Mouse (Mus musculus) intestine, embryonic 14.5 days (tissue): ENCODE data around the gene Gm49333. TPM values are rescaled to one million over a fixed set of nuclear protein-coding genes. Genes with fewer than 3 reads are reported as not detected.
A peak's percentile ranks its signal among the peaks of the same experiment; 100 is the strongest.
"Not testable (repeated sequence)": the region's sequence is repeated elsewhere in the genome, so short reads cannot be mapped to it uniquely, and the experiment has no call there.

ENCODE experiments used
- ATAC-seq: fragments of 200-750 bp; cut with Nextera tagmentation; replicated peaks from 2 replicates; pipeline ENCODE4 v1.8.0; 2017; ENCODE audit warnings: low read depth, moderate number of reproducible peaks, moderate TSS enrichment, moderate library complexity; ENCODE audit not compliant: low FRiP score, low TSS enrichment
- DNase-seq: peaks from one replicate; pipeline ENCODE4 v3.0.0-alpha.2; 2018; ENCODE audit warnings: low spot score
- H3K27ac ChIP-seq: fragments of 300-500 bp; sonication (generic); 2 replicates; pipeline ENCODE4 v1.5.1; 2014; ENCODE audit warnings: low read depth, mild to moderate bottlenecking, control low read depth
- H3K27me3 ChIP-seq: fragments of 300-500 bp; sonication (generic); replicated peaks from 2 replicates; pipeline ENCODE4 v1.6.1; 2014; ENCODE audit warnings: low read length, control low read depth; ENCODE audit not compliant: control insufficient read depth, insufficient read depth
- H3K36me3 ChIP-seq: fragments of 300-500 bp; sonication (generic); 2 replicates; pipeline ENCODE4 v1.6.1; 2014; ENCODE audit warnings: low read length, control low read depth; ENCODE audit not compliant: control insufficient read depth, insufficient read depth
- H3K4me1 ChIP-seq: fragments of 300-500 bp; sonication (generic); replicated peaks from 2 replicates; pipeline ENCODE4 v1.6.1; 2014; ENCODE audit warnings: low read length, control low read depth, mixed read lengths; ENCODE audit not compliant: control insufficient read depth, insufficient read depth
- H3K4me2 ChIP-seq: fragments of 300-500 bp; sonication (generic); 2 replicates; pipeline ENCODE4 v1.6.1; 2014; ENCODE audit warnings: low read length
- H3K4me3 ChIP-seq: fragments of 300-500 bp; sonication (generic); 2 replicates; pipeline ENCODE4 v1.5.1; 2014; ENCODE audit warnings: low read depth, low read length, control low read depth, mixed read lengths
- H3K9ac ChIP-seq: fragments of 300-500 bp; sonication (generic); 2 replicates; pipeline ENCODE4 v1.6.1; 2014; ENCODE audit warnings: mild to moderate bottlenecking, low read length
- H3K9me3 ChIP-seq: fragments of 300-500 bp; sonication (generic); 2 replicates; pipeline ENCODE4 v1.6.1; 2016; ENCODE audit warnings: low read length, control low read depth; ENCODE audit not compliant: control insufficient read depth
- WGBS: fragments of 180-500 bp; shearing (Covaris S2); extraction: QIAGEN DNeasy Blood & Tissue Kit; methylation state at CpG from one replicate; pipeline ENCODE4 v1.1.7; 2014; 5-methylcytosine and 5-hydroxymethylcytosine counted together
- polyA plus RNA-seq: library from polyadenylated mRNA; unstranded; fragments of >200 nt; fragmentation: Nextera tagmentation; extraction: Ambion mirVana; gene quantifications from 2 replicates; pipeline ENCODE4 v1.2.1, GENCODE M21; 2014

Gm49333 gene
- polyA plus RNA-seq, 1 experiment from 2014 or later = not detected

GRCm38 (mm10) chr16:20642161-20642560 lies 30.8 kb downstream of the Gm49333 start:
- no peaks in the 10 kb centered on the region for H3K4me1 ChIP-seq
- ATAC-seq (peak; percentile 74), DNase-seq (peak; percentile 86)
- H3K4me2 ChIP-seq = no peak overlapping the region
- no peak overlapping the region for H3K4me3 ChIP-seq
- H3K9ac ChIP-seq = no peak overlapping the region
- no peaks in the 10 kb centered on the region for H3K9me3 ChIP-seq
- H3K27me3 ChIP-seq = no peaks in the 10 kb centered on the region
- no peak overlapping the region for H3K27ac ChIP-seq
- H3K36me3 ChIP-seq = no peaks in the 10 kb centered on the region
- 4% methylated on average over 8 of the region's 8 CpGs for WGBS

GRCm38 (mm10) chr16:20643911-20644310 lies 32.5 kb downstream of the Gm49333 start:
- Histone ChIP-seq H3K9me3 (no peaks in the 10 kb centered on the region), H3K27ac (no peak overlapping the region), H3K4me2 (no peak overlapping the region), H3K9ac (no peak overlapping the region), H3K36me3 (no peaks in the 10 kb centered on the region), H3K4me1 (no peaks in the 10 kb centered on the region), H3K27me3 (no peaks in the 10 kb centered on the region), H3K4me3 (no peak overlapping the region)
- 85% methylated on average over 7 of the region's 7 CpGs for WGBS
- ATAC-seq (no peak), DNase-seq (no peak)

- peaks cover 29% of the 10 kb centered on the region for H3K36me3 ChIP-seq
- H3K27ac ChIP-seq = peak within 1 kb of the TSS; percentile 43; the same call in 1 of the 2 replicates
- peak within 1 kb of the TSS; percentile 80 for H3K9ac ChIP-seq
- peak; percentile 98 for DNase-seq
- WGBS = 2% methylated on average over 46 of the region's 46 CpGs
- peaks cover 9% of the 10 kb centered on the region for H3K4me1 ChIP-seq
- peak within 1 kb of the TSS; percentile 90 for H3K4me3 ChIP-seq
- ATAC-seq = peak; percentile 96
- no peaks in the 10 kb centered on the region for H3K9me3 ChIP-seq
- H3K4me2 ChIP-seq = peak within 1 kb of the TSS; percentile 98
- no peaks in the 10 kb centered on the region for H3K27me3 ChIP-seq
These were observed 39.9 kb downstream of the Gm49333 start, which contains the start of gene Psmd2 for GRCm38 (mm10) chr16:20651076-20651946. Gene Psmd2, plus strand, starts transcription at chr16:20651652.

- Histone ChIP-seq H3K9ac (peak overlapping the region; percentile 80), H3K27ac (no peak overlapping the region), H3K27me3 (no peaks in the 10 kb centered on the region), H3K4me1 (peaks cover 9% of the 10 kb centered on the region), H3K9me3 (no peaks in the 10 kb centered on the region), H3K36me3 (peaks cover 35% of the 10 kb centered on the region), H3K4me3 (peak overlapping the region; percentile 90), H3K4me2 (peak overlapping the region; percentile 98)
- WGBS = 8% methylated on average over 12 of the region's 12 CpGs
- ATAC-seq = no peak
- DNase-seq = no peak
These were observed 40.5 kb downstream of the Gm49333 start for GRCm38 (mm10) chr16:20651947-20652310.

- ATAC-seq (no peak), DNase-seq (no peak)
- Histone ChIP-seq H3K9ac (no peak overlapping the region), H3K36me3 (peaks cover 49% of the 10 kb centered on the region), H3K4me2 (no peak overlapping the region), H3K4me1 (peaks cover 9% of the 10 kb centered on the region), H3K27ac (no peak overlapping the region), H3K27me3 (no peaks in the 10 kb centered on the region), H3K4me3 (no peak overlapping the region), H3K9me3 (no peaks in the 10 kb centered on the region)
- 57% methylated on average over 2 of the region's 2 CpGs for WGBS
These were observed 41.9 kb downstream of the Gm49333 start for GRCm38 (mm10) chr16:20653315-20653714.

- no peaks in the 10 kb centered on the region for H3K27me3 ChIP-seq
- H3K27ac ChIP-seq = no peak overlapping the region
- peaks cover 4% of the 10 kb centered on the region for H3K4me1 ChIP-seq
- no peaks in the 10 kb centered on the region for H3K9me3 ChIP-seq
- ATAC-seq = no peak
- H3K36me3 ChIP-seq = peaks cover 92% of the 10 kb centered on the region
- H3K4me3 ChIP-seq = no peak overlapping the region
- DNase-seq = no peak
- H3K4me2 ChIP-seq = no peak overlapping the region
- WGBS = 91% methylated on average over 4 of the region's 4 CpGs
- no peak overlapping the region for H3K9ac ChIP-seq
These were observed 46.3 kb downstream of the Gm49333 start for GRCm38 (mm10) chr16:20657661-20658060.

- H3K27me3 ChIP-seq, DNase-seq, H3K4me1 ChIP-seq, H3K4me2 ChIP-seq, H3K4me3 ChIP-seq, ATAC-seq, H3K9ac ChIP-seq, H3K9me3 ChIP-seq, H3K27ac ChIP-seq: not testable (repeated sequence)
- WGBS = 96% methylated on average over 3 of the region's 6 CpGs
- peaks cover 14% of the 10 kb centered on the region for H3K36me3 ChIP-seq
These were observed 56.6 kb downstream of the Gm49333 start, which contains the start of gene Eif4g1 for GRCm38 (mm10) chr16:20668013-20668412. Gene Eif4g1, plus strand, starts transcription at chr16:20668313.

- Histone ChIP-seq H3K9ac (no peak overlapping the region), H3K4me3 (no peak overlapping the region), H3K4me2 (no peak overlapping the region), H3K27ac (no peak overlapping the region), H3K9me3 (no peaks in the 10 kb centered on the region), H3K27me3 (no peaks in the 10 kb centered on the region), H3K36me3 (peaks cover 10% of the 10 kb centered on the region), H3K4me1 (peaks cover 12% of the 10 kb centered on the region)
- DNase-seq (no peak), ATAC-seq (no peak)
- 92% methylated on average over 3 of the region's 3 CpGs for WGBS
These were observed 58.9 kb downstream of the Gm49333 start for GRCm38 (mm10) chr16:20670291-20670690.
